Mouse (Mus musculus) G1E (cell line): ENCODE measurements around the gene Nmur1.

Source experiments
- CTCF ChIP-seq: IDR thresholded peaks from 2 replicates; pipeline ENCODE4 v1.5.1; 2012; ENCODE audit warnings: low read depth, low read length, inconsistent platforms, mixed read lengths
- GATA1 ChIP-seq: IDR thresholded peaks from 2 replicates; pipeline ENCODE4 v1.6.1; 2012; ENCODE audit warnings: borderline replicate concordance, low read length, inconsistent platforms, mixed read lengths
- POLR2AphosphoS5 ChIP-seq: IDR thresholded peaks from 2 replicates; pipeline ENCODE4 v1.6.1; 2012; ENCODE audit warnings: low read depth, low read length, inconsistent platforms; ENCODE audit not compliant: insufficient replicate concordance
- TAL1 ChIP-seq: conservative IDR thresholded peaks from 2 replicates; pipeline ENCODE4 v1.6.1; 2012; ENCODE audit warnings: low read depth, low read length, inconsistent platforms, mixed read lengths

DNA sequence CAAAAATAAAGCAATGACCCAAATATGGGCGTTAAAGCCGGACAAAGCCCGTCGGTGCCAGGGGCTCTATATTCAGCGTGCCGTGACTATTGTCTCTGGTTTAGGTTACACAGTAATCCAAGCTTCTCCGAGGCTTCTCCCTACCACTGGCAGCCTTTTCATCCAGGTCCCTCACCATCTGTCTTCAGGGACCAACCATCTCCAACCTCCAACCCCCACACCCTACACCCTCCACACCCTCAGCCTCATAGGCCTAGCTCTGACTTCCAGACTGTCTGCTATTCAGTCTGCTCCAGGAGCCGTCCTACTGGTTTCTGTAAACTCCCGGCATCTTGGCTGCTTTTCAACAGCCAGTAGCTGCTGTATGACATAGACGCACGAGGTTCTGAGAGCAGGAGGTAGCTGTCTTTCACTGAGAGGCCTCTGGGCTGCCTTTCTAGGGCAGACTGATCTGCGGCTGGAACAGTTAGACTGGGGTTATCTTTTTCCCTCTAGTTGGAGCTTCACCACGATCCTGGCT, 9.3 kb upstream of the Nmur1 start:
- TF ChIP-seq CTCF (no peak), TAL1 (no peak), GATA1 (no peak), POLR2AphosphoS5 (no peak)
